Mouse (Mus musculus): ENCODE measurements at regions not wholly inside any gene's neighbourhood (a gene's known extent, or its start where the extent isn't known, plus 50 kb on each side); places are given as distances from the start of the nearest gene placed in this dataset.
A peak's percentile ranks its signal among the peaks of the same experiment; 100 is the strongest.

DNA sequence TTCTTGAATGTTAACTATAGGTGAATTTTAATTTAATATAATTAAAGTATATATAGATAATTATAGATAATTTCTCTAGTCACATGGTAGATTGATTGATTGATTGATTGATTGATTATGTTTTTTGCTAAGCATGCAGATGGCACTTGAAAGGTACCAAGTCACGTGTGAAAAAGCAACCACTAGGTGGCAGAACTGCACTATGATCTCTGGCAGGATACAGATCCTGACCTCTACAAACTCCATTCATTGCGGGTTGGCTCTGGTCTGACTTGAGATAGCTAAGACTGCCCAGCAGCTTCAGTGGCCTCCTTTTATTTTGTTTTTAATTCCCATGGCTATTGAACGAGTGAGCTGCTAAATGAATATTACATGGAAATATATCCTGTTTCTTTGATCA, 229.7 kb upstream of the Grm3 start:
- H3K9me3 ChIP-seq (replicated peaks; ENCODE audit: control insufficient read depth, low read length, poor library complexity, severe bottlenecking) = no peaks in the 10 kb centered on the region
- no peak overlapping the region for H3K9ac ChIP-seq (ENCODE audit: low read depth, low read length)
- no peak overlapping the region for H3K27ac ChIP-seq (ENCODE audit: low read length)
- no peak overlapping the region for H3K4me2 ChIP-seq (ENCODE audit: low read length)
- H3K4me3 ChIP-seq (ENCODE audit: low read depth, low read length) = no peak overlapping the region
- ATAC-seq = no peak
- H3K36me3 ChIP-seq (ENCODE audit: control insufficient read depth, insufficient read depth, low read length) = no peaks in the 10 kb centered on the region
- no peaks in the 10 kb centered on the region for H3K4me1 ChIP-seq (ENCODE audit: control insufficient read depth, insufficient read depth, low read length)
- no peaks in the 10 kb centered on the region for H3K27me3 ChIP-seq (ENCODE audit: control insufficient read depth, insufficient read depth, low read depth, low read length)
- WGBS = 11% methylated on average over 3 of the region's 3 CpGs

GRCm38 (mm10) chr5:9938746-9939145, 213.8 kb upstream of the Grm3 start:
- Histone ChIP-seq H3K27me3 (ENCODE audit: control insufficient read depth, insufficient read depth, low read depth, low read length) (no peaks in the 10 kb centered on the region), H3K27ac (ENCODE audit: low read length) (no peak overlapping the region), H3K9ac (ENCODE audit: low read depth, low read length) (no peak overlapping the region), H3K4me2 (ENCODE audit: low read length) (no peak overlapping the region), H3K4me1 (ENCODE audit: control insufficient read depth, insufficient read depth, low read length) (no peaks in the 10 kb centered on the region), H3K9me3 (replicated peaks; ENCODE audit: control insufficient read depth, low read length, poor library complexity, severe bottlenecking) (no peaks in the 10 kb centered on the region), H3K4me3 (ENCODE audit: low read depth, low read length) (no peak overlapping the region), H3K36me3 (ENCODE audit: control insufficient read depth, insufficient read depth, low read length) (no peaks in the 10 kb centered on the region)
- WGBS = 71% methylated on average over 2 of the region's 2 CpGs
- ATAC-seq = no peak

DNA sequence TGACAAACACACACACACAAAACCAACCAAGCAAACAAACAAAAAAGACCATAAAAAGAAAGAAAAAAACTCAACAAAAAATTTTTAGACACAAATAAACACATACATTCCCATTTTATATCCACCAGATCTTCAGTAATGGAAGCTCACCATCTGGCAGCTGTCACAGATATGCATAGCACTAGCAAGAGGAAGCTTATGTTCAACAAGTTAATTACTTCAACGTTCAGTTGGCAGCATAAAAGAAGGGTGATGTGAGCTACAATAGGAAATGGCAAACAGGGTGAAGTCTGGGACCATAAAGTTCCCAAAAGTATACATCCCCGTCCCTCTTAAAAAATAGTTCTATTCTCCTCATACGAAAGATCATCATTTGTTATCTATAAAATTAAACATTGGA, 188.0 kb upstream of the Grm3 start:
- H3K27ac ChIP-seq (ENCODE audit: low read length) = no peak overlapping the region
- ATAC-seq = no peak
- H3K4me1 ChIP-seq (ENCODE audit: control insufficient read depth, insufficient read depth, low read length) = peaks cover 2% of the 10 kb centered on the region; the same call in 1 of the 2 replicates

DNA sequence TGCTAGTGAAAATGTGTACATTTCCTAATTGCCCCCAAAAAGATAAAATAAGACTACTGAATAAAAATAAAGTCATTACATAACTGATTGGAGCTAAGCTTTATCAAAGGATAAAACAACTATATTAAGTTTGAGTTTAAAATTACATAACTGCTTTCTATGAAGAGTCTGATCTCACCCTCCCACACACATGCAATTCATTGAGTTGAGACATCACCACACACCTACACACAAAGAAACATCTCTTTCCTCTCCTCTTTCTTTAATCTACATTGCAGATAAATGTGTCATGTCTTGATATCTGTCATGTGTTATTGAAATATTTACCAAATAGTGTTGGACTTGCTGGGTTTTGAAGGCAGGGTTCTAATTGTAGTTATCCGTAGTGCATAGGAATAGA, 186.8 kb upstream of the Grm3 start:
- Histone ChIP-seq H3K4me3 (ENCODE audit: low read depth, low read length) (no peak overlapping the region), H3K27me3 (ENCODE audit: control insufficient read depth, insufficient read depth, low read depth, low read length) (no peaks in the 10 kb centered on the region), H3K9ac (ENCODE audit: low read depth, low read length) (no peak overlapping the region), H3K4me2 (ENCODE audit: low read length) (no peak overlapping the region), H3K27ac (ENCODE audit: low read length) (no peak overlapping the region), H3K9me3 (replicated peaks; ENCODE audit: control insufficient read depth, low read length, poor library complexity, severe bottlenecking) (no peaks in the 10 kb centered on the region), H3K4me1 (ENCODE audit: control insufficient read depth, insufficient read depth, low read length) (peaks cover 2% of the 10 kb centered on the region; the same call in 1 of the 2 replicates), H3K36me3 (ENCODE audit: control insufficient read depth, insufficient read depth, low read length) (no peaks in the 10 kb centered on the region)
- WGBS = 95% methylated on average over 1 of the region's 1 CpGs
- ATAC-seq = no peak

More for the DNA sequence above, 188.0 kb upstream of the Grm3 start:
- H3K36me3 ChIP-seq (ENCODE audit: control insufficient read depth, insufficient read depth, low read length) = no peaks in the 10 kb centered on the region
- no peaks in the 10 kb centered on the region for H3K9me3 ChIP-seq (replicated peaks; ENCODE audit: control insufficient read depth, low read length, poor library complexity, severe bottlenecking)
- WGBS = 70% methylated on average over 3 of the region's 3 CpGs
- no peak overlapping the region for H3K4me3 ChIP-seq (ENCODE audit: low read depth, low read length)
- H3K4me2 ChIP-seq (ENCODE audit: low read length) = no peak overlapping the region
- H3K27me3 ChIP-seq (ENCODE audit: control insufficient read depth, insufficient read depth, low read depth, low read length) = no peaks in the 10 kb centered on the region
- H3K9ac ChIP-seq (ENCODE audit: low read depth, low read length) = no peak overlapping the region

DNA sequence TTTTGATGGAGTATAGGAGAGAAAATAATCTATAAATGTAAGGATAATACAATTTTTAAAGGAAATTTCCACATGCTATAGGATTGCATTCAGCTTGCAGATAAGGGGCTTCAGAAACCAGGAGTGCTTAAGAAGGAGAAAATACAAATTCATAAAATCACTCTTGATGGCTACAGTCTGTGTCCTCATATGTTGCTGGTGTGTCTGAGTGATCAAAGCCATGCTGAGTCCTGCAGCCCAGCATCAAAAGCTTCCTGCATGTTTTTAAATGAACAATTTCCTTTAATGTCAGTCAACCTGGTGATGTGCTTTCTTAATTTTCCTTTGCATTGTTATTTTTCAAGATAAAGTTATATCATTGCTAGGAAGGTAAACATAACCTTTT, 186.1 kb upstream of the Grm3 start:
- no peaks in the 10 kb centered on the region for H3K27me3 ChIP-seq (ENCODE audit: control insufficient read depth, insufficient read depth, low read depth, low read length)
- no peak overlapping the region for H3K4me2 ChIP-seq (ENCODE audit: low read length)
- no peaks in the 10 kb centered on the region for H3K36me3 ChIP-seq (ENCODE audit: control insufficient read depth, insufficient read depth, low read length)
- 0 out of 2 replicates have a peak, but pooled peaks have one; percentile 36 for ATAC-seq
- H3K4me1 ChIP-seq (ENCODE audit: control insufficient read depth, insufficient read depth, low read length) = peaks cover 2% of the 10 kb centered on the region; the same call in 1 of the 2 replicates
- no peak overlapping the region for H3K9ac ChIP-seq (ENCODE audit: low read depth, low read length)
- H3K4me3 ChIP-seq (ENCODE audit: low read depth, low read length) = no peak overlapping the region
- H3K27ac ChIP-seq (ENCODE audit: low read length) = no peak overlapping the region
- H3K9me3 ChIP-seq (replicated peaks; ENCODE audit: control insufficient read depth, low read length, poor library complexity, severe bottlenecking) = no peaks in the 10 kb centered on the region

DNA sequence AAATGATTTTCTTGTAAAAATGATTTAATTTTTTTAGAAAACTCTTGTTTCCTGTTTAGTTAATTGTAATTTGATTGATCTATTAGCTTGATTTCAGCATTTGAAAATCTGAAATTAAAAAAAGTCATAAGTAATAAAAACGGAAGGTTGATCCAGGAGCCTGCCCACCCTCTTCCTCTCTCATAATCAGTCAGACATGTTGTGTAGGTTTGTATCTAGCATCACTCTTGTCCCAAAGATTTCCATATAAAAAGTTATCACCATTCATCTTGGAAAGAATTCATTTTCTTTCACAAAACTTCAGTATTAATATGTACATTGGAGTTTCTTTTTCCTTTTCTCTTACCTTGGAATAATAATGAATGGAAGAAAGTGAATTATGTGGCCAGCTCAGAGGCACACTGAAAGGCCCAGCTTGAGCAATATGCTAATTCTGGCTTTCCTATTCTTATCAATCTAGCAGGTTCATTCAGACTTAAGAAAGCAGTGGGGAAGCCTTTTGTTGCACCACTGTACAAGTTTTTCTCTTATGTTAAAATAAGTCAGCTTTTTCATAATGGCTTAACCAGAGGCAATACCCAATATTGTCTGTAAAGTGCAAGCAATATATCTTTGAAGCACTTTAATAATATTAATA, 185.6 kb upstream of the Grm3 start:
- Histone ChIP-seq H3K4me3 (ENCODE audit: low read depth, low read length) (no peak overlapping the region), H3K27ac (ENCODE audit: low read length) (no peak overlapping the region), H3K9ac (ENCODE audit: low read depth, low read length) (no peak overlapping the region), H3K9me3 (replicated peaks; ENCODE audit: control insufficient read depth, low read length, poor library complexity, severe bottlenecking) (no peaks in the 10 kb centered on the region), H3K36me3 (ENCODE audit: control insufficient read depth, insufficient read depth, low read length) (no peaks in the 10 kb centered on the region), H3K27me3 (ENCODE audit: control insufficient read depth, insufficient read depth, low read depth, low read length) (no peaks in the 10 kb centered on the region), H3K4me1 (ENCODE audit: control insufficient read depth, insufficient read depth, low read length) (peaks cover 2% of the 10 kb centered on the region; the same call in 1 of the 2 replicates), H3K4me2 (ENCODE audit: low read length) (no peak overlapping the region)
- 35% methylated on average over 1 of the region's 1 CpGs for WGBS
- ATAC-seq = peak; percentile 48; the same call in 1 of the 2 replicates

DNA sequence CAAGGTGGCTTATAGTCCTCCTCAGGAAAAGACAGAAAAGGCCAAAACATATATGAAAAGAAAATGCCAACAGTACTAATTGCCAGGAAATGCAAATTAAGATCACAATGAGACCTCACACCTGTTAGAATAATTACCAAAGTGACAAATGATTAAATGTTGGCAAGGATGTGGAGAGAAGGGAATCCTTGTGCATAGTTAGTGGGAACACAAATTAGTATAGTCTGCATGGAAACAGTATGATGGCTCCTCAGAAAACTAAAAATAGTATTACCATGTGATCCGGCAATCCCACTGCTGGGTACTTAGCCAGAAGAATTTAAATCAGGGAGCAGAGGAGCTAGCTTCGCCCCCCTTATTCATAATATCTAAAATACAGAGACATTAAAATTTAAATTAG, 170.3 kb upstream of the Grm3 start:
- H3K9me3 ChIP-seq (replicated peaks; ENCODE audit: control insufficient read depth, low read length, poor library complexity, severe bottlenecking) = no peaks in the 10 kb centered on the region
- H3K4me1 ChIP-seq (ENCODE audit: control insufficient read depth, insufficient read depth, low read length) = no peaks in the 10 kb centered on the region
- H3K9ac ChIP-seq (ENCODE audit: low read depth, low read length) = no peak overlapping the region
- ATAC-seq = 0 out of 2 replicates have a peak, but pooled peaks have one; percentile 36
- no peak overlapping the region for H3K4me2 ChIP-seq (ENCODE audit: low read length)
- H3K27me3 ChIP-seq (ENCODE audit: control insufficient read depth, insufficient read depth, low read depth, low read length) = no peaks in the 10 kb centered on the region
- no peak overlapping the region for H3K27ac ChIP-seq (ENCODE audit: low read length)
- no peaks in the 10 kb centered on the region for H3K36me3 ChIP-seq (ENCODE audit: control insufficient read depth, insufficient read depth, low read length)
- WGBS = 65% methylated on average over 2 of the region's 2 CpGs
- no peak overlapping the region for H3K4me3 ChIP-seq (ENCODE audit: low read depth, low read length)

DNA sequence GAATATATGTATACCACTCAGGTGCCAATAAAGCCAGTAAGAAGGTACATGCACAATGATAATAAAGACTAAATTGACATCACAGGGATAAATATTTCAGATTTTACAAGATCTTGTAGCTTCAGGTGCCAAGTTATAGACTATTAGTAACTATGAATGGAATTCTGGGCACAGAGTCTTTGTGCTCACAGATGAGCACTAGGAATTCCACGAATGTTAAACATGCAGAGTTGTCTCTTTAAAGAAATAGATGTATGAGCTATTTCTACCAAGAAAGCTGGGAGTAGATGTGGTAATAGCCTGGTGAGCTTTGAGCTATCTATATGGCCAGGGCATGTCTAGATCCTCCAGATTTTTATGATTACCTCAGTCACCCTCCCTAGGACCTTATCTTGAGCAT, 153.1 kb upstream of the Grm3 start:
- Histone ChIP-seq H3K36me3 (ENCODE audit: control insufficient read depth, insufficient read depth, low read length) (no peaks in the 10 kb centered on the region), H3K4me2 (ENCODE audit: low read length) (no peak overlapping the region), H3K4me3 (ENCODE audit: low read depth, low read length) (no peak overlapping the region), H3K4me1 (ENCODE audit: control insufficient read depth, insufficient read depth, low read length) (no peaks in the 10 kb centered on the region), H3K27me3 (ENCODE audit: control insufficient read depth, insufficient read depth, low read depth, low read length) (no peaks in the 10 kb centered on the region), H3K9ac (ENCODE audit: low read depth, low read length) (no peak overlapping the region), H3K9me3 (replicated peaks; ENCODE audit: control insufficient read depth, low read length, poor library complexity, severe bottlenecking) (no peaks in the 10 kb centered on the region), H3K27ac (ENCODE audit: low read length) (no peak overlapping the region)
- 73% methylated on average over 1 of the region's 1 CpGs for WGBS
- no peak for ATAC-seq

DNA sequence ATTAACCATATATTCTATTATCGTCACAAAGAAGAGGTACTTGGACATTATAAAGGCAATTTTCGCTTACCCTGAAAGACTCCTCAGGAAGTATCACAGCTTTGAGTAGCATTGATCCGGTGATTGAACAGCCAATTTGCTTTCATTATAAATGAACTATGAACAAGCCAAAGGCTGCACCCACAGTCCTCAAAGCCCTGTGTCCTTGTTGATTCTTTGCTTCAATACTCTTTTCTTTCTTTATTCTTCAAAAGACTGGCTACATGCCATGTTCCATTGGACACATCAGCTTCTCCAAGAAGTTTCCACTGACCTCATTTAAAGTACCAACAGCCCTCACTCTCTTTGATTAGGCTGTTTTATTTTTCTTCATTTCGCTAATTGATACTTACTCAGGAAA, 144.1 kb upstream of the Grm3 start:
- 64% methylated on average over 4 of the region's 4 CpGs for WGBS
- H3K27ac ChIP-seq (ENCODE audit: low read length) = no peak overlapping the region
- no peaks in the 10 kb centered on the region for H3K36me3 ChIP-seq (ENCODE audit: control insufficient read depth, insufficient read depth, low read length)
- H3K27me3 ChIP-seq (ENCODE audit: control insufficient read depth, insufficient read depth, low read depth, low read length) = no peaks in the 10 kb centered on the region
- H3K4me2 ChIP-seq (ENCODE audit: low read length) = no peak overlapping the region
- H3K4me3 ChIP-seq (ENCODE audit: low read depth, low read length) = no peak overlapping the region
- no peak overlapping the region for H3K9ac ChIP-seq (ENCODE audit: low read depth, low read length)
- no peak for ATAC-seq
- no peaks in the 10 kb centered on the region for H3K9me3 ChIP-seq (replicated peaks; ENCODE audit: control insufficient read depth, low read length, poor library complexity, severe bottlenecking)
- no peaks in the 10 kb centered on the region for H3K4me1 ChIP-seq (ENCODE audit: control insufficient read depth, insufficient read depth, low read length)
